Mouse (Mus musculus) limb, embryonic 10.5 days (tissue): ENCODE data around the gene Kcnc3. TPM values are rescaled to one million over a fixed set of nuclear protein-coding genes. Genes with fewer than 3 reads are reported as not detected.

Experiments
- DNase-seq: peaks from one replicate; pipeline ENCODE4 v3.0.0-alpha.2; 2017; ENCODE audit warnings: low spot score
- H3K27ac ChIP-seq: fragments of 300-500 bp; sonication (generic); 2 replicates; pipeline ENCODE4 v1.5.1; 2016; ENCODE audit warnings: mild to moderate bottlenecking
- H3K27me3 ChIP-seq: fragments of 300-500 bp; sonication (generic); 2 replicates; pipeline ENCODE4 v1.6.1; 2016; ENCODE audit warnings: low read depth, mild to moderate bottlenecking; ENCODE audit not compliant: poor library complexity, severe bottlenecking
- H3K36me3 ChIP-seq: fragments of 300-500 bp; sonication (generic); 2 replicates; pipeline ENCODE4 v1.6.1; 2016; ENCODE audit warnings: mild to moderate bottlenecking, moderate library complexity
- H3K4me1 ChIP-seq: fragments of 300-500 bp; sonication (generic); 2 replicates; pipeline ENCODE4 v1.6.1; 2016
- H3K4me3 ChIP-seq: fragments of 300-500 bp; sonication (generic); 2 replicates; pipeline ENCODE4 v1.5.1; 2016; ENCODE audit warnings: mild to moderate bottlenecking, moderate library complexity
- H3K9me3 ChIP-seq: fragments of 300-500 bp; sonication (generic); replicated peaks from 2 replicates; pipeline ENCODE4 v1.6.1; 2016; ENCODE audit warnings: mild to moderate bottlenecking
- WGBS: fragments of 180-500 bp; shearing (Covaris S2); methylation state at CpG from one replicate; pipeline ENCODE4 v1.1.7; 2016; 5-methylcytosine and 5-hydroxymethylcytosine counted together
- polyA plus RNA-seq: library from polyadenylated mRNA; unstranded; fragments of >200 nt; fragmentation: Nextera tagmentation; extraction: Ambion mirVana; gene quantifications from 2 replicates; pipeline ENCODE4 v1.2.1, GENCODE M21; 2016

Kcnc3 gene
- polyA plus RNA-seq, 1 experiment from 2014 or later = 0.21 TPM

GRCm38 (mm10) chr7:44604139-44604606 is 13.7 kb downstream of the Kcnc3 start:
- Histone ChIP-seq H3K4me1 (peaks cover 42% of the 10 kb centered on the region), H3K27ac (peak overlapping the region; percentile 79)
- peak; percentile 83 for DNase-seq

GRCm38 (mm10) chr7:44604619-44605018 is 14.2 kb downstream of the Kcnc3 start:
- Histone ChIP-seq H3K36me3 (no peaks in the 10 kb centered on the region), H3K27ac (peak overlapping the region; percentile 79), H3K4me1 (peaks cover 42% of the 10 kb centered on the region), H3K4me3 (peak overlapping the region; percentile 45), H3K27me3 (peaks cover 89% of the 10 kb centered on the region), H3K9me3 (no peaks in the 10 kb centered on the region)
- DNase-seq = no peak
- under 1% methylated on average over 8 of the region's 8 CpGs for WGBS

More at GRCm38 (mm10) chr7:44604139-44604606, 13.7 kb downstream of the Kcnc3 start:
- peaks cover 89% of the 10 kb centered on the region for H3K27me3 ChIP-seq
- H3K36me3 ChIP-seq = no peaks in the 10 kb centered on the region
- H3K4me3 ChIP-seq = peak overlapping the region; percentile 45
- H3K9me3 ChIP-seq = no peaks in the 10 kb centered on the region
- WGBS = under 1% methylated on average over 25 of the region's 25 CpGs

GRCm38 (mm10) chr7:44605436-44605835 is 15.0 kb downstream of the Kcnc3 start:
- Histone ChIP-seq H3K4me1 (peaks cover 42% of the 10 kb centered on the region), H3K27ac (no peak overlapping the region), H3K36me3 (no peaks in the 10 kb centered on the region), H3K9me3 (no peaks in the 10 kb centered on the region), H3K27me3 (peaks cover 83% of the 10 kb centered on the region), H3K4me3 (no peak overlapping the region)
- WGBS = 43% methylated on average over 7 of the region's 7 CpGs
- no peak for DNase-seq

- WGBS = 4% methylated on average over 29 of the region's 29 CpGs
- Histone ChIP-seq H3K27ac (no peak overlapping the region), H3K4me3 (no peak overlapping the region), H3K36me3 (no peaks in the 10 kb centered on the region), H3K27me3 (peaks cover 80% of the 10 kb centered on the region), H3K9me3 (no peaks in the 10 kb centered on the region), H3K4me1 (peaks cover 41% of the 10 kb centered on the region)
- no peak for DNase-seq
These were observed 15.9 kb downstream of the Kcnc3 start for GRCm38 (mm10) chr7:44606171-44606901.

GRCm38 (mm10) chr7:44612192-44612591 is 21.7 kb downstream of the Kcnc3 start:
- DNase-seq = no peak
- no peak overlapping the region for H3K27ac ChIP-seq
- H3K4me1 ChIP-seq = peaks cover 16% of the 10 kb centered on the region
- H3K36me3 ChIP-seq = no peaks in the 10 kb centered on the region
- no peak overlapping the region for H3K4me3 ChIP-seq
- H3K9me3 ChIP-seq = no peaks in the 10 kb centered on the region
- peaks cover 64% of the 10 kb centered on the region for H3K27me3 ChIP-seq
- 70% methylated on average over 7 of the region's 7 CpGs for WGBS

- Histone ChIP-seq H3K27me3 (peaks cover 48% of the 10 kb centered on the region), H3K9me3 (no peaks in the 10 kb centered on the region), H3K4me3 (peak overlapping the region; percentile 3; the same call in 1 of the 2 replicates), H3K4me1 (peaks cover 16% of the 10 kb centered on the region), H3K36me3 (no peaks in the 10 kb centered on the region), H3K27ac (no peak overlapping the region)
- DNase-seq = no peak
- WGBS = 8% methylated on average over 20 of the region's 20 CpGs
These were observed 23.7 kb downstream of the Kcnc3 start for GRCm38 (mm10) chr7:44614041-44614688.

GRCm38 (mm10) chr7:44615309-44615708 is 24.8 kb downstream of the Kcnc3 start:
- 10% methylated on average over 10 of the region's 10 CpGs for WGBS

GRCm38 (mm10) chr7:44615987-44616386 is 25.5 kb downstream of the Kcnc3 start:
- 70% methylated on average over 14 of the region's 14 CpGs for WGBS
- H3K4me1 ChIP-seq = peaks cover 16% of the 10 kb centered on the region
- H3K9me3 ChIP-seq = no peaks in the 10 kb centered on the region
- peaks cover 43% of the 10 kb centered on the region for H3K27me3 ChIP-seq
- no peak for DNase-seq
- no peaks in the 10 kb centered on the region for H3K36me3 ChIP-seq
- H3K27ac ChIP-seq = no peak overlapping the region
- no peak overlapping the region for H3K4me3 ChIP-seq

More at GRCm38 (mm10) chr7:44615309-44615708, 24.8 kb downstream of the Kcnc3 start:
- H3K27me3 ChIP-seq = peaks cover 48% of the 10 kb centered on the region
- no peak for DNase-seq
- peaks cover 16% of the 10 kb centered on the region for H3K4me1 ChIP-seq
- H3K27ac ChIP-seq = no peak overlapping the region
- no peaks in the 10 kb centered on the region for H3K9me3 ChIP-seq
- no peak overlapping the region for H3K4me3 ChIP-seq
- H3K36me3 ChIP-seq = no peaks in the 10 kb centered on the region

- peaks cover 16% of the 10 kb centered on the region for H3K4me1 ChIP-seq
- no peak overlapping the region for H3K27ac ChIP-seq
- H3K4me3 ChIP-seq = no peak overlapping the region
- no peaks in the 10 kb centered on the region for H3K9me3 ChIP-seq
- no peaks in the 10 kb centered on the region for H3K36me3 ChIP-seq
- DNase-seq = no peak
- H3K27me3 ChIP-seq = peaks cover 42% of the 10 kb centered on the region
- 74% methylated on average over 3 of the region's 3 CpGs for WGBS
These were observed 26.6 kb downstream of the Kcnc3 start for GRCm38 (mm10) chr7:44617059-44617458.

- no peak for DNase-seq
- no peaks in the 10 kb centered on the region for H3K4me1 ChIP-seq
- no peak overlapping the region for H3K4me3 ChIP-seq
- peaks cover 7% of the 10 kb centered on the region; the same call in 1 of the 2 replicates for H3K27me3 ChIP-seq
- H3K9me3 ChIP-seq = no peaks in the 10 kb centered on the region
- H3K36me3 ChIP-seq = no peaks in the 10 kb centered on the region
- WGBS = 47% methylated on average over 18 of the region's 18 CpGs
- H3K27ac ChIP-seq = no peak overlapping the region
These were observed 33.5 kb downstream of the Kcnc3 start for GRCm38 (mm10) chr7:44623714-44624542.

GRCm38 (mm10) chr7:44624543-44624826 is 34.0 kb downstream of the Kcnc3 start:
- Histone ChIP-seq H3K9me3 (no peaks in the 10 kb centered on the region), H3K4me3 (no peak overlapping the region), H3K27me3 (peaks cover 7% of the 10 kb centered on the region; the same call in 1 of the 2 replicates), H3K27ac (no peak overlapping the region), H3K36me3 (no peaks in the 10 kb centered on the region), H3K4me1 (no peaks in the 10 kb centered on the region)
- DNase-seq = no peak
- 84% methylated on average over 3 of the region's 3 CpGs for WGBS

GRCm38 (mm10) chr7:44624828-44625227 is 34.4 kb downstream of the Kcnc3 start:
- Histone ChIP-seq H3K27ac (no peak overlapping the region), H3K9me3 (no peaks in the 10 kb centered on the region), H3K4me3 (no peak overlapping the region), H3K36me3 (no peaks in the 10 kb centered on the region), H3K27me3 (peaks cover 9% of the 10 kb centered on the region; the same call in 1 of the 2 replicates), H3K4me1 (no peaks in the 10 kb centered on the region)
- no peak for DNase-seq
- 69% methylated on average over 14 of the region's 14 CpGs for WGBS
